Mouse (Mus musculus) thymus, postnatal 14 days (tissue): ENCODE results near the gene Sync.

ENCODE experiments used
- DNase-seq: peaks from one replicate; pipeline ENCODE4 v3.0.0; 2021

The Sync gene

DNA sequence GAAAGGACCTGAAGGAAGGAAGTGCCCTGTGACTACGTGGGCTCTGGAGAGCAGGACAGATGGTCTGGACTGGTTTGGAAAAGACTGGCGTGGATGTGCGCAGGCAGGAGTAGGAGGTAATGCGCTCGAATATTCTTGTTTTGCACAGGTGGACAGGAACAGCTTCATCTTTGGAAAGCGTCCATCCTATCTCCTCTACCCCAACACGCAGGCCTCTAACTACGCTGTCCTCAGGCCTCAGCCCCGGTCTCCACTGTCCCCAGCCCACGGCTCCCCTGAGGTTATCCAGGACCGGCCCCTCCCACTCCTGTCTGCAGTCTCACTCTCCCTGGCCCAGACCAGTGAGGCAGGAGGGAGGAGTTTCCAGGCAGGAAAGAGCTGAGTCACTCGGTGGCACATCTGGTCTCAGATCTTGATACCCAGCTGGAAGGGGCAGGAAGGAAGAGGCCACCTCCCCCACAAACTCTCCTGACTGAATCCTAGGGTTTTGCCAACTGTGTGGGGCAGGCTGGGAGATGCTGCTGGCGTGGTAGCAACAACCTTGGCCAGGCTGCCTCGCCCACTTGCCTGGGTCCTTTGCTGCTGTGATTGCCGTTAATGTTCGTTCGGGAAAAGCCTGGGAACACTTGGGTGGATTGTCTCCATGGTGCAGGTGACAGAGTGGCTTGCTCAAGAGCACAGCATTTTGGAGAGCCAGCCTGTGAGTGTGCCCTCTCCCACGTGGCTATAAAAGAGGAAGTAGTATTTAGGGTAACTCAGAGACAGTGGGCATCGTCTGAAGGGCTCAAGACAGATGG, 24.0 kb upstream of the Sync start:
- DNase-seq: peak; percentile 75

GRCm38 (mm10) chr4:129266191-129266590, 21.2 kb upstream of the Sync start:
- DNase-seq: no peak

GRCm38 (mm10) chr4:129266821-129267220, 20.6 kb upstream of the Sync start:
- DNase-seq: no peak

- no peak for DNase-seq
Observed at GRCm38 (mm10) chr4:129268698-129269097, 18.7 kb upstream of the Sync start.

- no peak for DNase-seq
Observed at GRCm38 (mm10) chr4:129271991-129272755, 15.2 kb upstream of the Sync start.

DNA sequence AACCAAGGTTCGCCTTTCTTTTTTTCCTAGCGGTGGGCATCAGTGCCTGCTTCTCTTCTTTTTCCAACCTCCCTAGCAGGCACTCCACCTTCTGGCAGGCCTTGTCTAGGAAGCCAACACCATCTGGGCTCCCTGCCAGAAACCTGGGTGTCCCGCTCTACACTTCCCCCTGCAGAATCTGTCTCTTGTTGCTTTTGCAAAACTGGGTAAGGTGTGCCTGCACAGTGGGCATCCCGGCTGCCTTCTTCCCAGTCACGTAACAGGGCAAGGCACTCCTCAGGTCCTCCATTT, 14.7 kb upstream of the Sync start:
- DNase-seq: no peak

- DNase-seq: peak; percentile 94
Observed at GRCm38 (mm10) chr4:129276453-129276865, 11.0 kb upstream of the Sync start.

DNA sequence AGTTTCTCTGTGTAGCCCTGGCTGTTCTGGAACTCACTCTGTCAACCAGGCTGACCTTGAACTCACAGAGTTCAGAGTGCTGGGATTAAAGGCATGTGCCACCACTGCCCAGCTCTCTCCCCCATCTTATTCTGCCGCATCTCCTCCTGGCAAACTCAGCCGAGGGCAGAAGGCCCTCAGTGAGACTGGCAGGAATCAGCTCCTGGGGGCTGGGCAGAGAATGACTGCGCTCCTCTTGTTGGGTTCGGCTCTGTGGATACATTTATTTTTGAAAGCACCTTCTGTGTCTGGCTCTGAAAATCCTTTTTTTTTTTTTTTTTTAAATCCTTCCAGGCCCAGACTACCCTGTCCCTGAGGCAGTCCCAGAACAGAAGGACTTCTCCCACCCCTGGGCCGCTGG, 4.6 kb upstream of the Sync start:
- DNase-seq: no peak

- DNase-seq: no peak
Observed at GRCm38 (mm10) chr4:129283226-129283625, 4.2 kb upstream of the Sync start.

DNA sequence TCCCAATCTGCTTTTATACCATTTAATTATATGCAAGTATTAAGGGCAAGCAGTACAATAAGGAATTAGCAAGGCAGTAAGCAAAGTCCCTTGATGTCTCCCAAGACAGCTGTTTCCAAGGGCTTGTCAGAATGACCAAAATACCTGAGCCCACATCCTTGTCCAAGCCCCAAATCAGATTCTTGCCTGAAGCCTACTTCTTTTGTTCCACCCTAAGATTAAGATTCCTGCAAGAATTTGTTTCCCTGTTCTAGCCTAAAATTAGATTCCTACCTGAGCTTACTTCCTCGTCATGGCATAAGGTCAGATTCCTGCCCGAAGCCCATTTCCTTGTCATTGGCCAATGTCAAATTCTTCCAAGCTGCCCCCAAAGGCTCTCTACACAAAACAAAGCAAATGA, 2.7 kb upstream of the Sync start:
- DNase-seq: no peak

- no peak for DNase-seq
Observed at GRCm38 (mm10) chr4:129286001-129286682, 1.3 kb upstream of the Sync start.

DNA sequence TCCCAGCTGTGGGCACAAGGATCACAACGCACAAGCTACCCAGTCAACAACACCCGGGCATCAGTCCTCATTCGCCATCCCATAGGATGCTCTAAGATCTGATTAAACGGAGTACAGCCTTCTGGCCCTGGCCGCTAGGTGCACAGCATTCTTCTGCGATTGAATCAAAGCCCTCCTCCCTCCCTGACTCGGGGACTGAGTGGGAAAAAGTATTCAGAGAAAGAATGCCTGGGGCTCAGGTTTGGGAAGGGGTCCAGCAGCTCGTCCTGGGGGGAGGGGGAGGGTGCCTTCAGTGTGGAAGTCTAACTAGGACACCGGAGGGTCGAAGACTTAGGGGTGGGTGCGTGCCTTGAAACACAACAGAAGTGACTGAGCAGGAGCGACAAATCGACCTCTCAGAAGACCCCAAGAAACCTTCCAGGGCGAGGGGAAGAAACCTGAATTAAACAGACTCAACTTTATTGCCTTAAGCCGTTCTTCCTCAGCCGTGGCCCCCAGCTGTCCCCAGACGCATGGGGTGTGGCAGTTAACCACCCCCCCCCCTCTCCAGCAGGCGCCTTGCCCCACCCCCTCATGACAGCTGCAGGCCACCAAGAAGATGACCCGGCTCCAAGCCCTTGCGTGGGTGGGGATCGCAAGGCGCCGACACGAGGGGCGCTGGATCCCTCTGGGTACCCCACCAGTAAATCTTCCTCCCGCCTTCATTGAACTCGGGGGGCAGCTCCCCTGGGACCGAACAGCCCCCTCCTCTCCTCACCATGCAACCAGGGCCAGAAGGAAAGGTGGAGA, 540 bp upstream of the Sync start:
- no peak for DNase-seq

- no peak for DNase-seq
Observed at GRCm38 (mm10) chr4:129288067-129288466, 650 bp downstream of the Sync start.

GRCm38 (mm10) chr4:129289671-129290070, 2.3 kb downstream of the Sync start:
- no peak for DNase-seq

DNA sequence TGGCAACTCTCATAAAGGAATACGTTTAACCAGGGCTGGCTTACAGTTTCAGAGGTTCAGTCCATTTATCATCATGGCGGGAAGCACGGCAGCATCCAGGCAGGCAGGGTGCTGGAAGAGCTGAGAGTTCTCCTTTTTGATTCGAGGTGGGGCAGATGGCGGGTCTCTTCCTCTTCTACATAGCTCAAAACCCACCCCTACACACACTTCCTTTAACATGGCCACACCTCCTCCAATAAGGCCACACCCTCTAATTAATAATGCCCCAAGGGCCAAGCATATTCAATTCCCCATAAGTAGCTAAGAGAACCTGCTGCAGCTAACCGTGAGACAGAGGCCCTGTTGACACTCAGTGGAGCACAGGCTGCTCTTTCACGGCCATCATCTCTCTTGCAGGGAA, 5.4 kb downstream of the Sync start:
- DNase-seq: no peak

GRCm38 (mm10) chr4:129293702-129294101, 6.3 kb downstream of the Sync start:
- no peak for DNase-seq

DNA sequence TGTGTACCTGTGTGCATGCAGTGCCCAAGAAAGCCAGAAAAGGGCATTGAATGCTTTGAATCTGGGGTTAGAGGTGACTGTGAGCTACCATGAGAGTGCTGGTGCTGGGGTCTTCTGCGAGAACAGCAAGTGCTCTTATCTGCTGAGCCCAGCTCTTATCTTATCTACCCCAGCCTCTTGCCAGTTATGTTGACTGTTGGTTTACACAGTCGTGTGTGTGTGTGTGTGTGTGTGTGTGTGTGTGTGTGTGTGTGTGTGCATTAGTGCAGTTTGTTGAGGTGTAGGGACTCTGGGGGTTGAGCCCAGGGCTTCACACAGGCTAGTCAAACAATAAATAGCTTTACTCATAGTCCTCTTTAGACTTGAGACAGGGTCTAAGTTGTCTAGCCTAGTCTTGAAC, 7.8 kb downstream of the Sync start:
- DNase-seq: no peak

DNA sequence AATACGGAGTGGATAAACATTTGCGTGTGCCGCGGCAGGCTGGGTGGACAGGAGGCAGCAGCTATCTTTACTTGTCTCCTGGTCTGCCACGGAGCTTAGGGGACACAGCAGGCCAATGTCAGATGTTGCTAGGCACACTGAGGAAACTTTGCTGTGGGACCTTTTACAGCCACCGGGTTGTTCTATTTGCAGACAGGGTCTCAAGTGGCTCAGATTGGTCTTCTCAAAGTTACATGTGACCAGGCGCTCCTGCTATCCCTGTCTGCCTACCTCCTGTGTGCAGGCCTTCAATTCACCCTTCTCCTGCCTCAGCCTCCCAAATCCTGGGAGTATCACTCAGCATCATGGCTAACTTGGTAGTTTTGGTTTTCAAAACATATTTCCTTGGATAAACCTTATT, 8.6 kb downstream of the Sync start:
- DNase-seq: no peak

- DNase-seq: no peak
Observed at GRCm38 (mm10) chr4:129297724-129298123, 10.3 kb downstream of the Sync start.

- no peak for DNase-seq
Observed at GRCm38 (mm10) chr4:129299121-129299520, 11.7 kb downstream of the Sync start.

DNA sequence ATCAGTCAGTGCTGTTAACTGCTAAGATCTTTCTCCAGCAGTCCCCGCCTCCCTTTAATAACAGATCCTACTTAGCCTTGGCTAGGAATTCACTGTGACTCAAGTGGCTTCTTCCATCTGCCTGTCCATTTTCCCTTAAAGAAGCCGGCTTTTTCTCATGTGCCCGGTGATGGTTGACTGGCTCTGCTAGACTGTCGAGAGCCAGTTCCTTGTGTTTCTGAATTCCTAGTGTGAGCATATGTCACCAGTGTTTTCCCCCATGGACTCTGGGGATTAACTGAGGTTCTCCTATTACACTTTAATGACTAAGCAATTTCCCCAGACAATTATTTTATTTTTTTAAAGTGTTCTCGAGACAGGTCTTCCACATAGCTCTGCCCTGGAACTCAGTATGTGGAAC, 16.0 kb downstream of the Sync start:
- no peak for DNase-seq

DNA sequence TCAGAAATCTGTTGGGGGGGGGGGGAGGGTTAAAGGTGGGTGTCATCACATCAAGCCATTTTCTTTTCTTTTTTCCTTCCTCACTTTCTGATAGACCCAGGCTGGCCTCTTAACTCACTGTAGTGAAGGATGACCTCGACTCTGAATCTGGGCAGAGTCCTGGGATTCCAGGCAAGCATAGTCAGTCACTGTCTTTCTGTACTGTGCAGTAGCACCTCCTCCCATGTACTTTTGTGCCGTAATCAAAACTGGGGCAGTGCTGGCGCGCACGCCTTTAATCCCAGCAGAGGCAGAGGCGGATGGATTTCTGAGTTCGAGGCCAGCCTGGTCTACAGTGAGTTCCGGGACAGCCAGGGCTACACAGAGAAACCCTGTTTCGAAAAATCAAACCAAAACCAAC, 16.4 kb downstream of the Sync start:
- no peak for DNase-seq

GRCm38 (mm10) chr4:129304306-129304705, 16.9 kb downstream of the Sync start:
- DNase-seq: no peak
